Mouse (Mus musculus): ENCODE results near the gene Serpina3f. TPM values are rescaled to one million over a fixed set of nuclear protein-coding genes. Genes with fewer than 3 reads are reported as not detected.
"Not testable (repeated sequence)": the region's sequence is repeated elsewhere in the genome, so short reads cannot be mapped to it uniquely, and the experiment has no call there.

The Serpina3f gene
- total RNA-seq (2021): 1 to 10 TPM in 1 of 2 experiments, under 1 TPM in 1; 0.84 to 1.9 TPM
- long read RNA-seq, experiment 1, partial matches to known transcripts: 0 of 2 reads
- long read RNA-seq, experiment 1, other reads (novel, unspliced or antisense): 0 of 2 reads
- long read RNA-seq, experiment 2, partial matches to known transcripts: 0 of 1 reads
- long read RNA-seq, experiment 2, other reads (novel, unspliced or antisense): 1 of 1 reads

DNA sequence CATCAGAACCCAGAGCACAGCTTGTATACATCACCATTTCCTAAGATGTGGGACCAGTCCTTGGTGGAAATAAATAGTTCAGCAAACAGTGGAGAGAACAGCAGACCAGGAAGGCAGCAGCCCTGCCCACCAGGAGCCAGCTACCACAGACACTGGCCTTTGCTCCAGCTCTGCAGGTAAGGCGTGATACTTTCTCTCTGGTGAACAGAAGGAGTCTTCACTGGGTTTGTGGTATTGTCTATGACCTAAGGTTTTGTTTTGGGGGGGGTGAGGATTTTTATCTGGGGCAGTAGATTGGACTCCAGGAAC is at the start of gene Serpina3f:
TSS of gene Serpina3f (plus strand) at position 100 of the 309 bp plus-strand sequence.
- DNase-seq (ENCODE audit: low spot score in 2 of 2): no peak

GRCm38 (mm10) chr12:104174747-104175146 is 39.6 kb upstream of the Serpina3f start:
- DNase-seq (ENCODE audit: low spot score in 2 of 2): no peak

- DNase-seq (ENCODE audit: low spot score in 2 of 2): no peak
These were observed 38.7 kb upstream of the Serpina3f start for GRCm38 (mm10) chr12:104175636-104176035.

DNA sequence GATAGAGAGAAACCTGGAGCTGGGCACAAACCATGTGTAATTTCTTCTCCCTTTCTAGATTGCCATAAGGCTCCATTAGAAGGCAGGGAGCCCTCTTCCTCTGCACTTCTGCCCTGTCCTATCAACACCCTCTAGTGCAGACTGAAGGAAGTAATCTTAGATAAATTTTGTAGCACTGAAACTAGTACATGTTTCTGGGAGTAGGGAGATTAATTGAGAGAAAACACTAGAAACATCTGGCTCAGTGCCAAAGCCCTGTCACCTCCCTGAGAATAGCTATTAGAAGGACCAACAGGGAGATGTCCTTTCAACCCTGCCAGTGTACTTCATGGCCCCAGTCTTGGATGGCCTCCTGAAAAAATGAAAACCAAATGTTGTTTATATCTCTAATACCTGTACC is 35.8 kb upstream of the Serpina3f start:
- no peak for DNase-seq (ENCODE audit: low spot score in 2 of 2)

DNA sequence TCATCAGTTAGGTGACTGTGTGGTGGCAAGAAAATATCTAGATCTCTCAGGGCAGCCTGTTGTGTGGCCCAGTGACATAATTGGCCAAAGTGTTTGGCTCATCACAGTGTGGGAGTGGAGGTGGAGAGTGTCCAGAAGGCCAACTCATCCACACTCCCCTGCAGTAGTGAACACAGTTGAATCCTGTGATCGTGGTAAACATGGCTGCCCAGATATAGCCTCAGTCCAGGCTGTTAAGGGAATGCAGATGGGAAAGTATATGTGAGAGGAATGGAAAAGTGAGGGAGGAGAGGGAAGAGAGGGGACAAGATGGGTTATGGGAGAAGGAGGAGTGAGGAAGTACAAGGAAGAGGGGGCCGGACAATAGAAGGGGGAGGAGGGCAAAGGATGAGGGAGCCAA is 35.4 kb upstream of the Serpina3f start:
- no peak for DNase-seq (ENCODE audit: low spot score in 2 of 2)

GRCm38 (mm10) chr12:104185046-104185445 is 29.3 kb upstream of the Serpina3f start:
- no peak for DNase-seq (ENCODE audit: low spot score in 2 of 2)

DNA sequence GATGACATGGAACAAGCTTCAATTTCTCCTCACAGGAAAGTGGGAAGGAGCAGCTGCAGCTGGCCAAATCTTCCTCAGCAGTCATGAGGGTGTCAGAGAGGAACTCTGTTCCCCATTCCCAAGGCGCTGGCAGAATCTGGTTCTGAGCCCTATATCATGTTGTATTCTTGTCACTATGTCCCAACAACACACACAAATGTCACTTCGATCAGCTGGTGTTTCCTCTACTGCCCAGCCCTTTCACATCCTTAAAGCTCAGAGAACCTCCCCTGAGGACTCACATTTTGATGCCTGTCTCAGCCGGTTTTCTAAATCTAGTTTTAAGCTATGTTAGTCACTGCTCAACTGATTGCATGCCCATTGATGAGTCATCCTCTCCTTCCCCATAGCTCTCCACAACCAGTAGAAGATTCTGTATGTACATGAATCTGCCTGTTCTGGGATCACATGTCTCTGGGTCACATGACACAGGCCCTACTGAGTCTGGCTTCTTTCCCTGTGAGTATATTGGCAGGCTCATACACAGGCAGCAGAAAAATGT is 28.2 kb upstream of the Serpina3f start:
- no peak for DNase-seq (ENCODE audit: low spot score in 2 of 2)

DNA sequence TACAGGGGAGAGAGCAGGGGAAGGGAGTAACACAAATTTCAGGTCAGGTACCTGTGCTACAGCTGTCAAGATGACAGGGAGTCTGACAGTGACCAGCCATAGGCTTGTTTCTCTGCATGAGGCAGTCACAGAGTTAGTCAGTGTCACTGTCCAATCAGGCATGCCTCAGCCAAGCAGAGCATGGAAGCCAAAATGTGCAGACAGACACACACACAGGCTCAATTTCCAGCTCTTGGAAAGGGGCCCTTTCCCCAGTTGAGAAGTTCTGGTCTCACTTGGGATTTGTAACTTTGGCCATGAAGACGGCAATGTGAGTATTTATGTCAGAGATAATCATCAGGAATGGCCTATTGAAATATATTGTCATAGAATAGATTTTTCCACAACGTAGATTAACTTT is 25.1 kb upstream of the Serpina3f start:
- DNase-seq (ENCODE audit: low spot score in 2 of 2): no peak

DNA sequence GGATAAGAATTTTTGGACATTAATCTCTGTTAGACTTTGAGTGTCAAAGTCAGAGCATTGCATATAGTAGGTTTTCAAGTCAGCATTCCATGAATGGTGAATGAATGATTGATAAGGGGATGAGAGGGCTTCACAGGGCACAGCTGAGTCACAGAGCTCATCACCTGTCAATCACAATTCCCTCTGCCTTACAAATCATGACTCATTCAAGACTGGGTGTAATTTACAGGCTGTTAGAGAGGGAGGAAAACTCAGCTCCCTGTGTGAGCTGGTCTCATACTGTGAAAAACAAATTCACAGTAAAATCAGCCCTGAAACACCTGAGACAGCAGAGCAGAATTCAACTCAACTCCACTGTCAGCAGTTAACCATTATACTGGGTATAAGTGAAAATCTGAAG is 23.5 kb upstream of the Serpina3f start:
- DNase-seq (ENCODE audit: low spot score in 2 of 2): no peak

DNA sequence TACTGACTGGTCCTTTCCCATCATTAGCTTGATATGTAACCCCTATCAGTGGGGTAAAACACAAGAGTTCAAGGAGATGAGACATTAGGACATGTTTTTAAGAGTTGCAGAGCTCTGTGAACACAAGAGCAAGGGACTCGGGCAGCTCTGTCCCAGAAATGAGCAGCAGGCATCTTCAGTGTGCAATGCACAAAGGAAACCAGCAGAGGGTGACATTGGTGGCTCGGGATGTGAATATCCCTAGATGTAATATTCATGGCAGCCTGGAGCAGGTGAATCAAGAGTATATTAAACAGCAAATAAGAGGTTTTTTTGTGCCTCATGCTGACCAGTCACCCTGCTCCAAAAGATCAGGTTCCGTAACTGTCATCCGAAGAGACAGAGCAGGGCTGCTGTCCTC is 5.2 kb upstream of the Serpina3f start:
- DNase-seq (ENCODE audit: low spot score in 2 of 2): no peak

DNA sequence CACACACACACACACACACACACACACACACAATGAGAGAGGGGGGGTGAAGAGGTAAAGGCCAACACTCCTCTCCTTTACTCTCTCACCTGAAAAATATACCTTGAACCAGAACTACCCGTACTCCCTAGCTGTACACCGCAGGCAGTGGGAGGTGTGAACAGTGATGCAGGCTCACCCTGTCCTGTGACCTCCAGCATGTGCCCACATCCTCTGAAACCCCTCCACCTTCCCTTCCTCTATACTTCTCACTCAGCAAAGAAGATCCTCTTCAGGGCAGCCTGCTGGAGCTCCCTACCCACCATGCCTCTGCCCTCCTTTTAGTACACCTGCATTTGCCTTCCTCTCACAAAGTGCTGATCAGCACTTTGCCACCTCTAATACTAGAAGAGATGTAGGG is 4.5 kb upstream of the Serpina3f start:
- no peak for DNase-seq (ENCODE audit: low spot score in 2 of 2)

GRCm38 (mm10) chr12:104213689-104214444 is 477 bp upstream of the Serpina3f start:
- DNase-seq (ENCODE audit: low spot score in 2 of 2): no peak

DNA sequence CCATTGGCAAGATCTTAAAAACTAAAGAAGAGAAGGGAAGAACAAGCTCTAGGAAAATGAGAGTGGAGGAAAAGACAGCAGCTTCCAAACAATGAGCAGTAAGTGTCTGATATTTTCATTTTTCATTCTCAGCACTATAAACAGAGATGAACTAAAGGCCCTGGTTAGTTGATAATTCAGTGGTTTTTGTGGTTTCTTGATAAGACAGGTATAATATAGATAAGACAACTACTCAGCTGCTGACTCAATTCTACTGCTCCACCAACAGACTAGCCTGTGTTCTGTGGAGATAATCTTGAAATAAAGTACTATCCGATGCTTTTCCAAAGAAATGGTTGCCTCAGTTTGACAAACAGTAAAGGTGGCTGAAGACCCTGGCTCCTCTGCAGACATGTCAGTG is 905 bp downstream of the Serpina3f start:
- no peak for DNase-seq (ENCODE audit: low spot score in 2 of 2)

- no peak for DNase-seq (ENCODE audit: low spot score in 2 of 2)
These were observed 7.3 kb downstream of the Serpina3f start for GRCm38 (mm10) chr12:104221616-104222015.

DNA sequence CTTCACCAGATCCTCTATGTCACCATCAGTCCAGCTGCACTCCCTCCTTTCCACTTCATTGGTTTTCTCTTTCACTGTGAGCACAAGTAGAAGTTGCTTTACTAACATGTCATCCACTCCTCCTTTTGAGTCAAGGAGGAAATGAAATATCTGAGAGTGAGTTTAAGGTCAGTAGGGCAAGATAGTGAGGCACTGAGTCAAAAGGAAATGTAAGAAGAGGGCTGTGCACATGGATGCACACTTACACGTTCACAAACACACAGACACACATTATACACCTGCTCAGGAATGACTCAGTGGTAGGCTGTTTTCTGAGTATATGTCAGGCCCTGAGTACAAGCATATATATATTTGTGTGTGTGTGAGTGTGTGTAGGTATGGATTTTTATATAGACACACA is 9.3 kb downstream of the Serpina3f start:
- no peak for DNase-seq (ENCODE audit: low spot score in 2 of 2)

DNA sequence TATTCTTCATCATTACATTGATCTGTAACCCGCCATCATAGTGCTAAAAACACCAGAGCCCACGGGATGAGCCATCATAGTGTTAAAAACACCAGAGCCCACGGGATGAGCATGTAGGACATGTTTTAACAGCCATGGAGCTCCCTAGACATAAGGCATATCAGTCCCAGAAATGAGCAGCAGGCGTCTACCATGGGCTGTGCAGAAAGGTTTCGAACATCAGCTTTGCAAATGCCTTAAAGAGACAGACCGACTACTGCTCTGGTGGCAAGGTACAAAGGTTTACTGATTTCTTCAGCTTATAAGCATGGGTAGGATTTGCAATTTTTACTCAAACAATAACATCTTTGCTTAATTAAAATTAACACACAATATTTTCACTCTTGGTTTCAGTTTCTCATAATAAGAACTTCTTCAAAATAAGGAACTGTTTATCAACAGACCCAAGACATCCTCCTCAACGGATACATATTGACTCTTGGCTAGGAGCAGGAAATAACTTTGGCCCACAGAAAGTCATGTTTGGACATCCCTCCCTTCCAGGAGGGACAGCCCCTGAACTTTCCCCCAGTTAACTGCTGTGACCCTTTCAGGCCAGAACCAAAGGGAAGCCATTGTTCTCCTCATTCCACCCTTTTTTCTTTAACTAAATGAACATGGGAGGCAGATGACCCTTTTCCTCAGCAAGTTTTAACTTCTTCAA is 10.4 kb downstream of the Serpina3f start:
- DNase-seq (ENCODE audit: low spot score in 2 of 2): no peak

GRCm38 (mm10) chr12:104230762-104231161 is 16.4 kb downstream of the Serpina3f start:
- no peak for DNase-seq (ENCODE audit: low spot score in 2 of 2)

GRCm38 (mm10) chr12:104235915-104236314 is 21.6 kb downstream of the Serpina3f start, which contains the start of gene Serpina3g:
Gene Serpina3g, plus strand, starts transcription at chr12:104236245.
- no peak for DNase-seq (ENCODE audit: low spot score in 2 of 2)

DNA sequence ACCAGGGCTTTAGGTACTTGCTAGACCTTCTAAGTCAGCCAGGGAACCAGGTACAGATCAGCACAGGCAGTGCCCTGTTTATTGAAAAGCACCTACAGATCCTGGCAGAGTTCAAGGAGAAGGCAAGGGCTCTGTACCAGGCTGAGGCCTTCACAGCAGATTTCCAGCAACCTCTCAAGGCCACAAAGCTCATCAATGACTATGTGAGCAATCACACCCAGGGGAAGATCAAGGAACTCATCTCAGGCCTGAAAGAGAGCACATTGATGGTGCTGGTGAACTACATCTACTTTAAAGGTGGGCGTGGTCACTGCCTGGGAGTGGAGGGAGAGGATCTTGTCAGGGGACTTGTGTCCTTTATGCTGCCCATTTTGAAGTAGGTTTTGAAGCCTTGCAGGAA is 23.7 kb downstream of the Serpina3f start:
- not testable (repeated sequence) for DNase-seq (ENCODE audit: low spot score in 2 of 2)

- DNase-seq (ENCODE audit: low spot score in 2 of 2): no peak
These were observed 29.0 kb downstream of the Serpina3f start for GRCm38 (mm10) chr12:104243307-104243706.

DNA sequence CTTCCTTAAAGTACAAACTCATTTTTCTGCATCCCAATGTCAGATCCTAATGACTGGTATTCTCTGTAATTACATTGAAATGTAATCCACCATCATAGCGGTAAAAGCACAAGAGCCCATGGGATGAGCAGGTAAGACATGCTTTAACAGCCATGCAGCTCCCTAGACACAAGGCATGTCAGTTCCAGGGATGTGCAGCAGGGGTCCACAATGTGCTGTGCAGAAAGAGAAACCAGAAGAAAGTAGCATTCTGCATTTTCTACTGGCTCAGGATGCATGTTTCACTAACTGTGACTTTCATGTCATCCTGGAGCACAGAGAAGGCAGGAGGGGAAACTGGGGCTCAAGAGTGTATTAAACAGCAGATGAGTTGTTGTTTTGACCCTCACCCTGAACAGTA is 30.7 kb downstream of the Serpina3f start:
- DNase-seq (ENCODE audit: low spot score in 2 of 2): no peak

DNA sequence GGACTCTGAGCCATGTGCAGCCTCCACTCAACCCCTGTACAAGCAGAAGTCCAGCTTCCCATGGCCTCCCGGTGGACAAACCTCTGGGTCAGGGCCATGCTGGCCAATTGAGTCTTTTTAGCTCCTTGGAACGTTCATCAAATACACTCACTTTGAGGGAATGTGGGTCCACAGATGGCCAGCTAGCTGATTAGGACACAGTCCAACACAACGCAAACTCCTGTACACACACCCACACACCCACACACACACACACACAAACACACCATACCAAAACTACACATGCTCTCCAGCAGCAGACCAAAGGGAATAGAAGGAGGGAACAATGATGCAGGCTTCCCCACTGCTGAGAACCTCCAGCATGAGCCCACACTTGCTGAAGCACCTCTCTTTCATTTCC is 31.3 kb downstream of the Serpina3f start:
- no peak for DNase-seq (ENCODE audit: low spot score in 2 of 2)

Measured in adrenal gland, postnatal 4 days (tissue).